Mouse (Mus musculus) lung, adult 2 months (tissue): ENCODE results near the gene Ccdc91. TPM values are rescaled to one million over a fixed set of nuclear protein-coding genes. Genes with fewer than 3 reads are reported as not detected.

Source experiments
- DNase-seq: peaks from one replicate; pipeline ENCODE4 v3.0.0; 2022
- H3K4me1 ChIP-seq: fragments of 200-500 bp; 2 replicates; pipeline ENCODE4 v1.6.1; 2011; ENCODE audit warnings: low read length; ENCODE audit not compliant: control insufficient read depth, insufficient read depth
- H3K4me3 ChIP-seq: fragments of 200-500 bp; replicated peaks from 2 replicates; pipeline ENCODE3; 2011; ENCODE audit warnings: low read depth, mild to moderate bottlenecking, control low read depth, low read length; ENCODE audit errors: extremely low read depth
- CTCF ChIP-seq: fragments of 200-500 bp; IDR thresholded peaks from 2 replicates; pipeline ENCODE4 v1.5.1; 2011; ENCODE audit warnings: mild to moderate bottlenecking, low read length, control low read depth; ENCODE audit not compliant: insufficient read depth
- POLR2A ChIP-seq: fragments of 200-500 bp; IDR thresholded peaks from 2 replicates; pipeline ENCODE4 v1.6.1; 2011; ENCODE audit warnings: low read depth, mild to moderate bottlenecking, control low read depth, low read length, borderline replicate concordance; ENCODE audit errors: extremely low read depth
- WGBS: fragments of 180-500 bp; shearing (Covaris S2); methylation state at CpG from one replicate; pipeline ENCODE4 v1.1.7; 2018; 5-methylcytosine and 5-hydroxymethylcytosine counted together
- polyA plus RNA-seq: library from polyadenylated mRNA; depleted of rRNA; stranded (reverse); fragments of >200 nt; gene quantifications from 2 replicates; pipeline ENCODE4 v1.2.3, GENCODE M21; 2012

Gene Ccdc91
- polyA plus RNA-seq, 1 experiment = 22.9 TPM

- Histone ChIP-seq H3K4me3 (no peak overlapping the region), H3K4me1 (no peaks in the 10 kb centered on the region)
- no peak for TF ChIP-seq CTCF
- TF ChIP-seq POLR2A = no peak
- no peak for DNase-seq
- 63% methylated on average over 10 of the region's 10 CpGs for WGBS
These were observed 30.9 kb downstream of the Ccdc91 start for GRCm38 (mm10) chr6:147506496-147506895.

DNA sequence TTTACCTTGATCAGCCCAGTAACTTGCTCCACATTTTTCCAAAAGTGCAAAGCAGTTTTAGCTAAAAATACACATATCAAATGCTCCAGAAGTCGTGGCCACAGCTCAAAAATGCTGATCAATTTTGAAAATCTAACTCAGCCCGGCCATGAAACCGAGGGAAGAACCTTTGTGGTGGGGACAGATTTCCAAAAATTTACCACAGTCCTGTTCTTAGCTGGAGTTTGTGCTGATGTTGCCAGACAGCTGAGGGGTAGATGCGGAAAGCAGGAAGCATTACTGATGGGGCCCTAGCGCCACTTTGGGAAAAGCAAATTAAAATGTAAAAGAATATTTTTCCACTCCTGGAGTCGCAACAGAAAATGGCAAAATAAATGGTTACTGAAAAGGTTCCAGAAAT, 31.6 kb downstream of the Ccdc91 start:
- H3K4me1 ChIP-seq = no peaks in the 10 kb centered on the region
- no peak for TF ChIP-seq POLR2A
- TF ChIP-seq CTCF = no peak
- 76% methylated on average over 6 of the region's 6 CpGs for WGBS
- DNase-seq = no peak
- H3K4me3 ChIP-seq = no peak overlapping the region

GRCm38 (mm10) chr6:147510516-147510915, 34.9 kb downstream of the Ccdc91 start:
- Histone ChIP-seq H3K4me1 (no peaks in the 10 kb centered on the region), H3K4me3 (no peak overlapping the region)
- TF ChIP-seq POLR2A (no peak), CTCF (no peak)
- WGBS = 96% methylated on average over 2 of the region's 2 CpGs
- DNase-seq = no peak

- Histone ChIP-seq H3K4me3 (no peak overlapping the region), H3K4me1 (no peaks in the 10 kb centered on the region)
- TF ChIP-seq POLR2A = no peak
- no peak for TF ChIP-seq CTCF
- 84% methylated on average over 8 of the region's 8 CpGs for WGBS
- DNase-seq = no peak
These were observed 42.3 kb downstream of the Ccdc91 start for GRCm38 (mm10) chr6:147517909-147518308.

DNA sequence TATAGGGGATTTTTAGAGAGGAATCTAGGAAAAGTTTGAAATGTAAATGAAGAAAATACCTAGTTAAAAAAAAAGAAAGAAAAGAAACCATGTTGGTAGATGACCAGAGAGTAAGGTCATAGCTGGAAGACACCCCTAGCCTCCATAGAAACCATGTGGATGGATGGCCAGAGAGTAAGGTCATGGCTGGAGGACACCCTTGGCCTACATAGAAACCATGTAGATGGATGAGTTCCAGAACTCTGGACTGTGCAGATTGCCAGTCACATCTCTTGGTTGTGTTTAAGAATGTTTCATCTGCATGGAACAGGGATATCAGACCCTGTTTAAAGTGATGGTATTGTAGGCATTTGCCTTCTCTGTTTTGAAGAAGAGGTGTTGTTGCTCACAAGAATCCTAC, 49.6 kb downstream of the Ccdc91 start:
- no peaks in the 10 kb centered on the region for H3K4me1 ChIP-seq
- TF ChIP-seq POLR2A (no peak), CTCF (no peak)

GRCm38 (mm10) chr6:147534971-147535370, 59.3 kb downstream of the Ccdc91 start:
- Histone ChIP-seq H3K4me3 (no peak overlapping the region), H3K4me1 (no peaks in the 10 kb centered on the region)
- TF ChIP-seq POLR2A (no peak), CTCF (no peak)
- 93% methylated on average over 5 of the region's 5 CpGs for WGBS
- DNase-seq = no peak

More for the DNA sequence above, 49.6 kb downstream of the Ccdc91 start:
- no peak overlapping the region for H3K4me3 ChIP-seq
- no peak for DNase-seq

GRCm38 (mm10) chr6:147538236-147538635, 62.6 kb downstream of the Ccdc91 start:
- WGBS = 68% methylated on average over 5 of the region's 5 CpGs
- no peak for DNase-seq

DNA sequence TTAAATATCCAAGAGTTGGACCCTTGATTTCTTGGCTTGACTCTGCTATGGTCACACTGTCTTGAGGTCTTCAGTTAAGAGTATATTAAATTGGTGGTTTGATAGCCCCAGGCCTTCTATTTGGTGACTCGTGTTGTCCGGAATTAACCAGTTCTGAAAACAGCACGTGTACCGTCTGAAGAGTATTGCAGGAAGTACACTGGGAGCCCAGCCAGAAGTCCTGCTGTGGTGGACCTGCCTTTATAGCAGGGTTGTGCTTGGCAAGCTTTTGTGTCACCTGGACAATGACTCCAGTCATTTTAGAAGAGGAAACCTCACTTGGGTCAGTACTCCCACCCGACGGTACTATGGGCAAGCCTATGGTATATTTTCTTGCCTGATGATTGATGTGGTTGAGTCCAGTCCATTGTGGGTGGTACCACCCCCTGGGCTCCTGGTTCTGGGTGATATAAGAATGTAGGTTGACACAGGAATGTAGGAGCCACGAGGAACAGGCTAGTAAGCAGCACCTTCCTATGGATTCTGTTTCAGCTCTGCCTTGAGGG, 63.5 kb downstream of the Ccdc91 start:
- no peak for DNase-seq
- TF ChIP-seq POLR2A (no peak), CTCF (no peak)
- H3K4me3 ChIP-seq = no peak overlapping the region

More at GRCm38 (mm10) chr6:147538236-147538635, 62.6 kb downstream of the Ccdc91 start:
- no peaks in the 10 kb centered on the region for H3K4me1 ChIP-seq
- no peak for TF ChIP-seq POLR2A
- no peak for TF ChIP-seq CTCF
- no peak overlapping the region for H3K4me3 ChIP-seq

DNA sequence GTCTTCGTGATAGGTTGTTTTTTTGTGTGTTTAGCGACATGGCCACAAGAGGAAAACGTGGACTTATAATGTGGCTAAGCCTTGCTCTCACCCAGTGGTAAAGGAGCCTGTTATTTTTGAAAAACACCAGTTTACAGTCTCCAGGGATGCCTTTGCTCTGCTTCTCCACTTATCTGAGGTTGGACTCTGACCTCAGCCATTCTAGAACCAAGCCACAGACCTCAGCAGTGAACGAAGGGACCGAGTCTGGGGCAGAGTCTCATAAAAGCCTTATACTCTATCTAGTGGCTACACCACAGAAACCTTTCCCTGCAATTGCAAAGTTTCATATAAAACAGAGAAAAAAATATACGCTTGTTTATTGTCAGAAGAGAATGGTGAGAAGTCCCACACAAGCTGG, 65.3 kb downstream of the Ccdc91 start:
- 89% methylated on average over 6 of the region's 6 CpGs for WGBS
- Histone ChIP-seq H3K4me3 (no peak overlapping the region), H3K4me1 (no peaks in the 10 kb centered on the region)
- TF ChIP-seq POLR2A (no peak), CTCF (no peak)
- no peak for DNase-seq

More for the DNA sequence above, 63.5 kb downstream of the Ccdc91 start:
- H3K4me1 ChIP-seq = no peaks in the 10 kb centered on the region
- whole genome bisulfite sequencing = 58% methylated on average over 7 of the region's 7 CpGs

DNA sequence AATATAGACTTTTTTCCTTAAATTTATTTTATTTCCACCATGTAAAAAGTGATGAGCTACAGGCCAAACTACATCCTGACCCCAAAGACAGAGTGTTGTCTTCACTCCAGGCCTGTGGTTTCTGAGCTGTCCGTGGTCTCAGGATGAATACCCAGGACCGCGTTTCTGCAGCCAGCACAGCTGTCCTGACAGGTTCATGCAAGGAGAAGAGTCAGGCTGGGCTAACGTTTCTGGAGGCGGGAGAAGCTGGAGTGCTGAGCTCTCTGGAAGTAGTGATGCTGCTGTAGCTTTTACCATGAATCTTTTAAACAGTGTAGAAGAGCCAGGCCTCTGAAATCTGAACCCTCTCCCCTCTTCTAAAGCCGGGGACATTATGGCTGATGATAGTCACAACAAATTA, 80.0 kb downstream of the Ccdc91 start:
- TF ChIP-seq POLR2A (no peak), CTCF (no peak)
- WGBS = 61% methylated on average over 6 of the region's 6 CpGs
- DNase-seq = no peak
- Histone ChIP-seq H3K4me1 (no peaks in the 10 kb centered on the region), H3K4me3 (no peak overlapping the region)

GRCm38 (mm10) chr6:147559316-147559715, 83.7 kb downstream of the Ccdc91 start:
- no peaks in the 10 kb centered on the region for H3K4me1 ChIP-seq
- TF ChIP-seq POLR2A (no peak), CTCF (no peak)
- no peak for DNase-seq
- no peak overlapping the region for H3K4me3 ChIP-seq
- WGBS = 70% methylated on average over 3 of the region's 3 CpGs
